Mouse (Mus musculus) left cerebral cortex, adult 9 months (tissue): ENCODE measurements around the gene Slc2a12.

Experiments used
- DNase-seq, 2 experiments: peaks; one replicate each; pipeline ENCODE4 v3.0.0; 2022; ENCODE audit warnings: low spot score in 2 of 2

Slc2a12 gene

DNA sequence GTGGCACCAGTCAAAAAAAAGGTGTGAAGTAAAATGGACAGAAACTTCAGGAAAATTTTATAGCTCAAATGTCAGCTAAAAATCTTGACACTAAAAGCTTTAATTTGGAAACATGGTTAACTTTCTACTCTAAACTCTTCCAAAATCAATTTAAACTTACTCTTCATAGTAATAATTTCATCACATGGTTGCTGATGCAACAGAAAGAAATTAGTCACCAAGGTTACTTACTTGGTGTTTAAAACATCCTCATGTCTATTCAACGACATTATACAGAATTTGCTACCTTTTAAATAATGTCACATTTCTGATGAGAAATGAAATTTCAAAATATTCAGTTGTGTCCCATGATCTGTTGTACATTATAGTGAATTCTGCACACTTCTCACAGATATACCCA lies 83.4 kb downstream of the Slc2a12 start:
- no peak for DNase-seq

- peak in 1 of 2 experiments; percentile 37 for DNase-seq
These were observed 85.6 kb downstream of the Slc2a12 start for GRCm38 (mm10) chr10:22730266-22730991.

DNA sequence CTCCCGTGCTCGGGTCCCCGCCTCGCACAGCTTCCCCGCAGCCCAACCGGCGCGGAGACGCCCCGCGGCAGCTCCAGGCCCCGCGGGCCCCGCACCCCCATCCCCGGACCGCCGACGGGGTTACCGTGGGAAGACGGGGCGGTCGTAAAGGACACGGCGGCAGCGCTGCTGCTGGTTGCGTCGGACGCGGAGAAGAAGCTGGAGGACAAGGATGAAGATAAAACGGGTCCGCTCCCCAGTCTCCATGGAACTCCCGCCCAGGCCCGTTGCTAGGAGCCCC lies 86.1 kb downstream of the Slc2a12 start:
- no peak for DNase-seq

DNA sequence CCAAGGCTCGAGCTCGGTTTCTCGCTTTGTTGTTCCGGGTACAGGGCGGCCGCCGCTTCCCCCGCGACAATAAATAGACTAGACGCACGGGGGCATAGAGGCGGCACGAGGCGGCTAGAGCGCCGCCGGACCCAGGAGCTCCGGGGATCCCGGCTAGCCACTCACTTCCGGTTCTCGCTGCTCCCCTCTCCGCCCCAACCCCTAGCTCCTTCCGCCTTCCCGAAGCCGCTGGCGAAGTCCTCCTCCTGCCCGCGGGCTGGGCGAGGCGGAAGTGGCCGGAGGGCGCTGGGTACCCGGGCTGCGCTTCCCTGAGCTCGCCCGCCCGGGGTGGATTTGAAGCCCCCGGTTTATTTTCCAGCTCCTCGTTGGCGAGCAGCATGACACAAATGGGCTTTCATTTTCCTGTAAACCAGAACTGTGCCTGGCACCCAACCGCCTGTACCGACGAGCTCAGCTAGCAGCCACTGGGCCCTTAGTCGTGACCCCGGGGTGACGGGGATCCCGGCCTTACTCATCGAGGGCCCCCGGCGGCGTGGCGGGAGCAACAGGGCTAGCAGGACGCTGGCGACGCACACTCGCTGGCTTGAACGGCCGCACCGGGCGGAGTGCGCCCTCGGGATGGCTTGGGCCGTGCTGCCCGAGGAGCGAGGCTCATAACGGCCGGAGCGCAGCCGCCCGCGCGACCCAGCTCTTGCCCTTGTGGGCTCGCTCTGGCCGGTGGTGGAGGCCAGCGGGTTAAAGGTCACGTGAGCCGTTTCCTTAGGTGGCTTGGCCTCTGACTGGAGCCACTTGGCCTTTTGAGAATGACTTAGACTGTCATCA lies 86.7 kb downstream of the Slc2a12 start, which contains the start of gene Tbpl1:
Gene Tbpl1 (minus strand): TSS at position 667 of the 822 bp plus-strand sequence.
- peak; percentile 88 to 96 for DNase-seq

DNA sequence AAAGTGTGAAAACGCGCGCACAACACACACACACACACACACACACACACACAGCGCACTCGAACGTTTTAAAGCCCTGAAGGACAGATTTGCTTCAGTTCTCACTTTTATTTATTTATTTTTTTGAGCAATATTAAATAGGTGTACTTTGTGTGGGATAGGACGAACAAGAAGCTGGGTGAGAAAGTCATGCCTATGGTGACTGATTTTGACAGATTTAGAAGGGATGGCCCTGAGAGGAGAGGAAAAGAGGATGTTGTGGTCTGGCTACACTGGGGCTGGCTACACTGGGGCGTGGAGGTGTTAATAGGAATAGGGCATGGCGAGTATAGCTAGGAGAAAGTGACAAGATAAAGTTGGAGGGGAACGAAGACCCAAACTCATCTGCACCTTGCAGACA lies 87.4 kb downstream of the Slc2a12 start:
- no peak for DNase-seq

DNA sequence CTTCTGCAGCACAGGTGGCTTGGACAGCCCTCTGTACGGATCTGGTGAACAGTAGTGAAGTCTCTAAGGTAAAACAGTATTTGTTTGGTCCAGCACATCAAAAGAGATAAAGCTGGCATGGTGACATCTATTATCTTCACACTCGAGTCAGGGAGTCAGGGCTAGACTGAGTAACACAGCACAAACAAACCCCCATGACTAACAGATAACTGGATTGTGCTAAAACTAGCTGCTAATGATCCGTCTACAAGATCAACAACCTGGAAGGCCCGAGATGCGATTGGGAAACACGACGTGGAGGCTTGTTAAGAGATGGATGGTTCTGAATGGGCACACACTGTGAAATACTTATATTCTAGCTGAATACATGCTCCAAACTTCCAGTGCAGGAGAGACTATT lies 101.1 kb downstream of the Slc2a12 start:
- no peak for DNase-seq

DNA sequence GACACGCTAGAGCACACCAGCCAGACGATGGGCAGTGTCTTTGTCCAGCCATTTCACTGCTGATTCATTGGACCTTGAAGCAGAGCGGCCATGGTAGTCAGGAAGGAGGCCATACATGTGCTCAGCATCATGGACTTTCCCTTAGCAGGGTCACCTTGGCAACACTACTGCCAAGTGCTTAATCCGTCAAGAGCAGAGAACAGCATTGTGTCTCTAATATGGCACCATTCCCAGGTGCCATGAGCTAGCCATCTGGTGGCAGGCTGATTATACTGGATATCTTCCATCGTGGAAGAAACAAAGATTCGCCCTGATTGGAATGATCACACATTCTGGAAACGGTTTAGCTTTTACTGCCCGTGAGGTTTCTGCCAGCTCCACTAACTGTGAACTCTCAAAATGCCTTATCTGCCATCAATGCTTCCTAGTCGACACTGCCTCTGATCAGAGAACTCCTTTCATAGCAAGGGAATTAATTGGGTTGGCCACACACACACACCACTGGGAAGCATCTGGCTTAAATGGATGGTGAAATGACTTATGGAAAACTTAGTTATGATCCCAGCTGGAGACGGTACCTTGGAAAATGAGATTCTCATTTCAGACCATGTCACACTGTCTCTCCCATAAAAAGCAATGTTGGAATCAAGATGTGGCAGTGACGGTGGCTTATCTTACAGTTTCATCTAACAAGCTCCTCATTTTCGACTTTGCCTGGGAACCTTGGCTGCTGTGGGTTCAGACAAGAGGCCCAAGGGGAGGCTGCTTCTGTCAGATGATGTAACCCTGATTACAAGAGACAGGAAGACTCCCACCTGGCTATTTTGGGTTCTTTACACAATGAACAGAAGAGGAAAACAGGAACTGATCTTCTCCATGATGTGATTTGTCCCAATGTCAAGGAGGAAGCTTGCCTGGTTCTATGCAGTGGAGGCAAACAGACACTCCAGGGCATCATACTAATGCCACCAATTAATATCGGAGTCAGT lies 101.8 kb downstream of the Slc2a12 start:
- DNase-seq = peak in 1 of 2 experiments; percentile 48

DNA sequence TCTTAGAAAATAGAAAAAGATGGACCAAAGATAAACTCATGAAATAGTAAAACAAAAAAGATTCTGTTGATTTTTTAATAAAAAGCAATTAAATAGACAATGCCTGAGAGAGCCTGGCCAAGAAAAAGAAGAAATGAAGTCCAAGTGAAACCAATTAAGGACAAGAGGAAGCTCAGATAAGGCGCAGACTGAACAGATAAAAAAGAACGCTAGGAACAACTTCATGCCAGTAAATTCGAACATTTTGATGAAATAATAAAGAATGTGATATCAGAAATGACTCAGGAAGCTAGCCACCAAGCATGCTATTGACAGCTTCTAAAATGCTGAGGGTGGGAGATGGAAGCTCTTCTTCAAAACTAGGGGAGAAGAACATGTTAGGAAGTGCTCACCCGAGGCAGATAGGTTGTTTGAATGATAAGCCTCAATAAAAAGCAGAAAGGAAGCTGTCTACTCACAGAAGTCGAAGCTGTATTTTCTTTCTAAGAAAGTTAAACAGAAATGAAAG lies 106.4 kb downstream of the Slc2a12 start:
- DNase-seq = no peak
